Mouse (Mus musculus): ENCODE measurements at regions not wholly inside any gene's neighbourhood (a gene's known extent, or its start where the extent isn't known, plus 50 kb on each side); places are given as distances from the start of the nearest gene placed in this dataset.
"Not testable (repeated sequence)": the region's sequence is repeated elsewhere in the genome, so short reads cannot be mapped to it uniquely, and the experiment has no call there.

DNA sequence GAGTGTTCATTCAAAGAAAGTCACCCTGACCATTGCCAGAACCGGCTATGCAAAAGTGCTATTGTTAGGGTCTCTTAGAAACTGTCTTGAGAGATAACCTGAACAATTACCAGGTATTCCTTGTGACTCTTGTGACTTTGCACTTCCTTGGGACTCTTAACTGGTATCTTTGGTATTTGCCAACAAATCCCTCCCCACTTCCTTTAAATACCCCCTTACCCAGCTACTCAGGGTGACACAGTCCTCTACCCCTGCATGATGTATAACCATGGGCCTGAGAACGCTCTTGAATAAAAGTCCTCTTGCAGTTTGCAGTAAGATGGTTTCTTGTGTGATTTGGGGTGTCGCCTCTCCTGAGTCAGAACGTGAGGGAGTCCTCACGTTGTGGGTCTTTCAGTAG lies 371.5 kb upstream of the 1700008P02Rik start:
- TF ChIP-seq CTCF (IDR thresholded peaks at IDR 0.05); POLR2A (IDR thresholded peaks at IDR 0.05; ENCODE audit: insufficient read depth, low read depth, low read length); EP300 (IDR thresholded peaks at IDR 0.05; ENCODE audit: insufficient read depth, low read depth, low read length): not testable (repeated sequence)
